Mouse (Mus musculus) retina, postnatal 7 days (tissue): ENCODE data around the gene Gm20538.

Experiments used
- DNase-seq: peaks from one replicate; pipeline ENCODE4 v3.0.0-alpha.2; 2012; ENCODE audit warnings: low read depth, low spot score

Gm20538 gene

DNA sequence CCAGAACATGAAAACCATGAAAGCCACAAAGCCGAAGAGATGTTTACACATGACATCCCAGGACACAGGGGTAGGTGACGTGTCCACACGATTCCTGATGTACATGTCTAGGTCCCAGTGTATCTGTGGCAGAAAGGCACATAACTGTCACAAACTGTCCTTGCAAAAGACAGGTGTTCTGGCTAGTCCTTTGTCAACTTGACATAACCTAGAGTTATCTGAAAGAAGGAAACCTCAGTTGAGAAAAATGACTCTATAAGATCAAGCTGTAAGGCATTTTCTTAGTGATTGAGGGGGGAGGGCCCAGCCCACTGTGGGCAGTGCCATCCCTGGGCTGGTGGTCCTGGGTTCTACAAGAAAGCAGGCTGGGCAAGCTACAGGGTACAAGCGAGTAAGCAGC, at the start of gene Gm20538:
Gene Gm20538 (minus strand): TSS at position 101 of the 400 bp plus-strand sequence.
- no peak for DNase-seq

DNA sequence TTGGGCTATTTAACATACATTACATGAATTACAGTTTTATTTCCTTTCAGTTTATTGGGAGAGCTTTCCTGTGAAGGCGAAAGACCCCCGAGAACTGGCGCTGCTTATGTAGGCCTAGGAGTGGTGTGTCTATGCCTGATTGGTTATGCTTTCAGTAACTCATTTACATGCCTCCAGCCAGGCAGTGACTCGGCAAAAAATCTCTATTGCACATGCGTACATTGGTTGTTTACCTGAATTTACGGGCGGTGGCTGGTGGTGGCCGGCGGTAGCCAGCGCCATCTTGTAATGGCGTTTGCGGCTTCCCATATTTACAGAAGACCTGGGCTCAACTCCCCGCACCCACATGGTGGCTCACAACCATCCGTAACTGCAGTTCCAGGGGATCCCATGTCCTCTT, 41.5 kb upstream of the Gm20538 start:
- no peak for DNase-seq

DNA sequence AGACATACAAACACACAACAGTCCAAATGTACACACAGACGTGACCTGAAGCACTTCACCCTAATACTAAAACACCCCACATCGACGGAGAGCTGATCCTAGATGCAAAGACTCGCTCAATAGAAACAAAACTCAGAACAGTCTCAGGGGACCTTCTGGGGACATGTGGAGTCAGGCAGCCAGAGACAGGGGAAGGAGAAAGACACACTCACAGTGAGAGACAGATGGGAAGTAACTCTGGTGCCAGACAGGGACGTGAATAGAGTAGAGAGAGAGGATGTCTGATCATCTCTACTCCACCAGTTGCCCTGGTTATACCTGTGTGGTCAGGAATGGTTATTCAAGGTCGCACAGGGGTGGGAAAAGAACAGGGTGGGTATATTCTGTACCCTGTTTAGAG, 39.0 kb upstream of the Gm20538 start:
- DNase-seq: no peak

DNA sequence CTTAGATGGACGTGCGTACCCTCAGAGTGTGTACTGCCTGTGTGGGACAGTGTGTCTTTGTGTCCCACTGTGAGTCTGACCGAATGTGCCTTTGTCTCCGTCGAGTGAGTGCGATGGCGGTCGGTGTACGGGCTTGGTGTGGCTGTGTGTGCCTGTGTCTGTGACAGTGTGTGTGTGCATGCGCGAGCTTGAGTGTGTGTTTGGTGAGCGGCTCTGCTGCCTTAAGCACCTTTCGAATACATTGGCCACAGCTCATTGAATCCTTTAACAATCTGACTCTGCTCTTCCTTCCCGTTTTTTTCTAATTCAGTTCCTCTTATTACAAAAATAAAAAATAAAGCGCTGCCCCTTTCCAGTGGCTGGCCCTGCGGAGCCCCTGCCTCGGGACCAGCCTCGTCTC, 38.4 kb upstream of the Gm20538 start:
- no peak for DNase-seq

DNA sequence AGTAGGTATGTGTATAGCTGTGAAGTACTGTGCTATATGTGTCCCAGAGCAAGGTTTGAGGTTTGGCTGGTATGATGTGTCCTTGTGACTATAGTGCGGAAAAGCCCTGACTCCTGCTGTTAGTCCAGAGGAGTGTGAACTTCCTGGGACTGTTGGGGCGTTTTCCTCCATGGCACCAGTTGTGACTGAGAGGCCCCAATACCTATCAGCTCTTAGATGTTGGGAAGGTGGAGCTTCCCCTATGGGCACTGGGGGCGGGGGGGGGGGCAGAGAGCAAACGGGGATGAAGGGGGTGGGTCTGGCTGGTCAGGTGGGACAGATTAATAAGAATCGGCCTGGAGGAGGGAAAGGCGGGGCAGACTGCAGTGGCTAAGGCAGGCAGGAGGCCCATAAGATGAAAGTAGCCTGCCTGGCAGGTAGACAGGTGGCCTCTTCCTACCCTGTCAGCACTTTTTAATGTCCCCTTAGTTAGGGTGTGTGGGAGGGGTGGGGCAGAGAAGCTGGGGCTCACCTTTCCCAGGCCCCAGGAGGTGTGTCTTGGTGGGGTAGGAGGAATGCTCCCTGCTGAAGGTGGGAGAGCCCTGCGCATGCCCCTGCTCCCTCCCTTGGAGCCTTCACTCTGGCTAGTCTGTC, 37.1 kb upstream of the Gm20538 start:
- DNase-seq: no peak

DNA sequence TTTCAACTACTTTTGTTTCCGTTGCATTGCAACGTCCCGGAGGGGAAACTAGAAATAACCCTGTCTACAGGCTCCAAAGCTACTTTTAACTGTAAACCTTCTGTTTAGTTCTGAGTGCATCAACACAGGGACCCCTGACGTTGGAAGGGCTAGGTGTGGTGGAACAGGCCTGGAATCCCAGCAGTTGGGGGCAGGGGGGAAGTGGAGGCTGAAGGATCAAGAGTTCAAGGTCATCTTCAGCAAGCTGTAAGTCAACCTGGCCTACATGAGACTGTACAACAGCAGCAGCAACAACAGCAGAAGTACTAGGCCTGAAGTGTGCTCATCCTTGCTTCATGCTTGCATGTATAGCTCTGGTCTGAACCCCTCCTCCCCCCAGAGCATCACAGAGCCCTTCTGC, 35.4 kb upstream of the Gm20538 start:
- DNase-seq: no peak

DNA sequence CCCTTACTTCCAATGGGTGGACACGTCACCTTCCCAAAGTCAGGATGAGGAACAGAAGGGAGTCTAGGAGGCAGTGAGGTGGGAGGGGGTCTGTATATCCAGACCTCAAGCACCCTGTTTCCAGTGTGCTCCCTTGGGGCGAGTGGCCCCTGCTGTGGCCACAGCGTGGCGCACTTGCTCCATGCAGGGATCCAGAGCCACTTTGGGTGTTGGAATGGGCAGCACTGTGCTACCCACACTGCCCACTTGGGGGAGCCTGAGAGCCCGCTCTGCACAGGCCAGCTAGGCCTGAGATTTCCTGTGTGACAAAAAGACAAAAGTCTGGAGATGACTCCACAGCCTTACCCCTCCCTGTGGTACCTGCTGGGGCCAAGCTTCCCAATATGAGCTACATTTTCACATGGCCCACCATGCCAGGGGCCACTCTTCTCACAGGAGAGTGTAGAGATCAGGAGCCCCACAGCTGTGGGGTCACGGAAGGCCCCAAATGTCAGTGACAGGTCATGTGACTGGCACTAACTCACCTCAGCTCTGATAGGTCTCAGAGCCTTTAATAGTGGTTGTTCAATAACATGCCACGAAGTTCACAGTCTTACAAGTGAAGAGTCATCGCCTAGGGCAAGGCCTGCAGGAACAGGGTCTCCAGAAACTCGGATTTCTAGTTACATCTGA, 30.1 kb upstream of the Gm20538 start:
- peak; percentile 85 for DNase-seq

DNA sequence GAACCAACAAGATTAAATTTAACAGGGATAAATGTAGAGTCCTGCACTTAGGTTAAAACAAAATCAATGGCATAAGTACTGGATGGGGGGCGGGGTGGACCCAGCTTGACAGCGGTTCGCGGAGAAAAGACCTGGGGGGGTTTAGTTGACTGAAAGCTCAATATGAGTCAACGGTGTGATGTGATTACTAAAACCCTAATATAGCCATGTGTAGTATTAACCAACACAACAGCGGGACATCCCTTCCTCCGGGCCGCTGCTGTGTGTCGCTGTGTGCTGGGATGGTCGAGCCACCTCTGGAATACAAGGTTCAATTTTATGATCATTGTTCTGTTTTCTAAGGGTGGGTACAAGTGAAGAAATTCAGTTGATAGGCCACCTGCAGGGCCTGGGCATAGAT, 29.5 kb upstream of the Gm20538 start:
- DNase-seq: no peak

DNA sequence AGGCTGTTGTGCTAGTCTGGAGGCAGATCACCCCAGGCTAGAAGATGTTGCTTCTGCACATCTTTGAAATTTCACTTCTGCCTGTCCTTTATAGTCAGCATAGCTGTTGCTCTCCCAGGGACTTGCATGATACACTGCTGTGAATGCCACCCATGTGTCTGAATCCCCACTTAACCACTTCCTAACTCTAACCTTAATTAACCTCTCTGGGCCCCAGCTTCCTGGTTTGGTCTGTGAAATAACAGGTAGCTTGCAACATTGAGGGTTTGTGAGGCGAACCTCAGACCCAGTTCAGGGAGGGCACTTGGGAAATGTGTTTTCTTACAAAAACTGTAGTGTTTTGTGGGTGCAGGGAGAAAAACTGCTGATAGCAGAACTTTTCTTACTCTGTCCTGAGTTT, 25.4 kb upstream of the Gm20538 start:
- DNase-seq: no peak

DNA sequence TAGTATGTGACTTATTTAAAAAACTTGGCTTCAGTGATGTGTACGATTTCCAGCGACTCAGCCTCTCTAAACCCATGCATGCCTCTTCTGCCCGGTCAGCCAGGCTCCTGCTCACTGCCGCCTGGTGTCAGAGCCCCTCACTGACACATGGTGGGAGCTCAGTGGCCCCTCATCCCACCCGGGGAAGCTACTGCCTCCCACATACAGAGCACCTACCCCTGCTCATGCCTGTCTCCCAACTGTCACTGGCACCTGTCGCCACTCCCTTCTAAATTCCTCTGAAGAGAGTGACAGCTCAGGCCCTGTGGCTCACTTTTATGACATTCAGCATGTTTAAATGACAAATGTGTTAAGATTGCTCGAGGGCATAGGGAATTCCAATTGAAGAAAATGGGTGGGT, 23.6 kb upstream of the Gm20538 start:
- no peak for DNase-seq

DNA sequence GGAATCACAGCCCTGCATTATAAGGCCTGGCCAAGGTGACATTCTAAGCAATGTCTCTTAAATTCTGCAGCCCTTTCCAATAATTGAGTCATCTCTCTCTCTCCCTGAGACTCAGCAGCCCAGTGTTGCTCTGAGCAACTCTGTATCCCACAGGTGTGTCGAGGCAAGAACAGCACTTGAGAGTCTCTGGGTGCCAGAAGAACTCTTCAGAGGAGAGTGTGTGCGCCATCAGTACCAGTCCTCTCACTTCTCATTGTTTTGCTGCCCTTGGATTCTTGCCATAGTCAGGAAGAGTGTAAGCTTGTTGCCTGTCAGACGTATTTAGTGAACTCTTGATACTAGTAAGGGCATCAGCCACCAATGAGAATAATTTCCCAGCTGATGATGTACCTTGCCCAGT, 15.1 kb upstream of the Gm20538 start:
- no peak for DNase-seq

DNA sequence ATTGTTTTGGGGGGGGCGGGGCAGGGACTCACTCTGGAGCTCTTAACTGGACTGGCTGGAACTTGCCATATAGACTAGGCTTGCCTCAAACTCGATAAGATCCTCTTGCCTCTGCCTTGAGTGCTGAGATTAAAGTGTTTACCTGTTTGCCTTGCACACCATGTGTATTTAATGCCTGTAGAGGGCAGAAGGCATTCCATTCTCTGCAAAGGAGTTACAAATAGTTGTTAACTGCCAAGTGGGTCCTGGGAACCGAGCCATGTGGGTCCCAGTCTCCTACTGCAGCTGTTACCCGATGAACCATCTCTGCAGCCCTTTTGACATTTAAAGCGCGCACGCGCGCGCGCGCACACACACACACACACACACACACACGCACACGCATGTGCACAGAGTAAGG, 11.4 kb upstream of the Gm20538 start:
- DNase-seq: no peak

DNA sequence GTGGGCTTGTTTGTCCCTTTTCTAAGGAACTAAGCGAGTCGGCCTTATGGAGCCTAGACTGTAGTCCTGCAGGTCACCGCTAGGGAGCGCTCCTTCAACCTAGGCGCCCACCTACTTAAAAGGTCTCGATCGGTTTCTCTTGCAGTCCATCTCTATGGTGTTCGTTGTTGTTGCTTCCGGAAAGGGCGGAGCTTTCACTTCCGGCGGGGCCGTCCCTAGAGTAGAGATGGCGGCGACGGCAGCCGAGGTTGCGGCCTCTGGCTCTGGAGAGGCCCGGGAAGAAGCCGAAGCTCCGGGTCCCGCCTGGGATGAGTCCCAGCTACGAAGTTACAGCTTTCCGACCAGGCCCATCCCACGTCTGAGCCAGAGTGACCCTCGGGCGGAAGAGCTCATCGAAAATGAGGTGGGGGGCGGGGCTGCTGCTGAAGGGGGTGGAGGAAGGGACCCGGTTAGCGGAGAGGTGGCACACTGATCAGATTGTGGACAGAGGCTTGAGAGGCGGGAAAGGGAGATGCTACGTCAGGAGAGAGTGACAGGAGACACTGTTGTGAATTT, 10.1 kb upstream of the Gm20538 start, which contains the start of gene Hif1an:
Gene Hif1an (plus strand): TSS at position 199 of the 555 bp plus-strand sequence.
- DNase-seq: peak; percentile 95

DNA sequence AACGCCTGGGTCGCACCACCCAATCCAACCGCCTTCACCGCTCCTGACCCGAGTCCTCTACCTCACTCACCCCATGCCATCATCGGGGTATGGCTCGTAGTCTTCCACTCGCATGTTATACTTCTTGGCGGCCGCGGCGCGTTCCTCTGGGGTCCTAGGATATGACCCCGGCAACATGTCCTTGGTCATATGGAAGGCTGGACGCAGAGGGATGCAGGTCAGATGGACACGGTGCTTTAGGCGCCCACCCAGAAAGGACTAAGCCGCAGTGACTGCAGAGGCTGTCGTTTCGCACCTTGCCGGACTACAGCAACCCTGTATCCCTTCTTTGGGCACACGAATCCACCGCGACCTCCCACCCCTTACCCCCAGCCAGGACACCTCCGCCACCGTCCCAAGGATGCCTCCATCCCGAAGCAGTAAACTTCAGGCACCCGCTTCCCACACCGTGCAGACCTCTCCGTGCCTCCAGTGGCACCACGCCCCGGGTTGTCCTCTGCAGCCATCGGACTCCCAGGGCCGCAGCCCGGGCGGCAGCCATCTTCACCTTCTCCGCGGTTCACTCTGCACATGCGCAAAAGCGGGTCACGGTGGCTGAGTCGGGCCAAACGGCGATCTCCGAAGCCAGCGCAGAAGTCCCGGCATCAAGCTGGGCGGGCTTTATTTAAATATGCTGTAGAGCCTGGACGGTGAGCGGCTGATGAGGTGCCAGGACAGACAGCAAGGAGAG, 2.4 kb upstream of the Gm20538 start, which contains the start of gene Ndufb8:
Gene Ndufb8 (minus strand): TSS at position 580 of the 730 bp plus-strand sequence.
- DNase-seq: peak; percentile 90

DNA sequence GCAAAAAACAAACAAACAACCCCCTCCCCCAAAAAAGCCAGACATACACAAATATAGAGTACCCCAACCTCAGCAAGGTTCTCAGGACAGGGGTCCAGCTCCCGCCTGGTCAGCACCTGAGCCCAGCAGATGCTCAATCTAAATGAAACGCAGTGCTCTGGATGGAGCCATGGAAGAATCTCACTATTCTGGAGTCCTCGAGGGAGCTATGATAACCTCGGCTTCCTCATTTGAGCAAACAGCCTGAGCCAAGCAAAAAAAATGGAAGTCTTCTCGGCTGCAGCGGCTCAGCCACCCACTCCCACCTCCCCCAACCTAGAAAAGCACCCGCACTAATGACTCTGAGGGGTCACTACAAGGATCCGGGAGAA, 1.8 kb upstream of the Gm20538 start:
- no peak for DNase-seq

DNA sequence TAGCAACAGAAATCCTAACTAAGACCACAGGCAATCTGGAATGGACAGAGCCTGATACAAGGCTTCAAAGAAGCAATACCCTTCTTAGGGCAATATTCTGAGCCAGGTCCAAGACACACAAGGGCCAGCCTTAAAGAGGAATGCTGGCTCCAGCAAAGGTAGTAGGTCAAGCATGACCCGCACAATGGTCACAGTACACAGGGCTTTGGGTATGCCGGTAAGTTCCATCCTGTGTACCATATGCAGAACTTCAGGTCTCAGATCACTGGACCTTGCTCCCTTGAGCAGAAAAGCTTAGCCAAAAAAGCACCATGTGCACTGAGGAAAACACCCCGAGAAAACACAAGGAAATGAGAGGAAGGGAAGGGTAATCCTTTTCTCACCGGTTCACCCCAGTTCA, 655 bp upstream of the Gm20538 start:
- no peak for DNase-seq

DNA sequence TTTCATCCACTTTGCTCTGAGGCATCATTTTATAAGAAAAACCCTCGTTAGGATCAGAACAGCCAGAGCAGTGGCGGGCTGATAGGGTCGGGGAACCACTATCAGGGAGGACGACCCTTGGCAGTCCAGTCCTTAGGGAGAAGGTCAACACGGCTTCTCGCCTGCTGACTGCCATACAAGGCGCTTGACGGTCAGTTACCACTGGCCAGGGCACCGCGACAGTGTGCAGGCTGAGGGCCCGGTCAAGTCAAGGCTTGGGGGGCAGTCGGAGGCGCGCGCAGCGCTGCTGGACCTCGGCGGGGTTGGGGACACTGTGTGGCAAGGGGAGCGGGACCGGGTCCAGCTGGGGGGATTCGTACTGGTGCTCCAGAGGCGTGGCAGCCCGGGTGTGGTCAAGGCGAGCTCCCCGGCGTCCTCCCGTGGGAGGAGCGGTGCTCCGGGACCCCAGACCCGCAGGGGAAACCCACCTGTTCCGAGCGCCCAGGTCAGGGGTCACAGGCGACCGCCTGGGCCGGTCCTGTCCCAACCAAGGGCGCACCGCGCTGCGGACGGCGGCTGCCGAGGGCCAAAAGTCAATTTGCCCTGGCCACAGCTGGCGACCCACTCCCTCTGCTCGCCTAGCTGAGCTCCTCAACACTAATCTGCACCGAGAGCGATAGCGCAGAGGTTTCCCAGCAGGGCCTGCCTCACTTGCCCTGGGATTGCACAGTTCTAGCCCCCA, 7.2 kb downstream of the Gm20538 start, which contains the start of gene Sec31b:
Gene Sec31b (minus strand): TSS at position 544 of the 721 bp plus-strand sequence.
- no peak for DNase-seq

DNA sequence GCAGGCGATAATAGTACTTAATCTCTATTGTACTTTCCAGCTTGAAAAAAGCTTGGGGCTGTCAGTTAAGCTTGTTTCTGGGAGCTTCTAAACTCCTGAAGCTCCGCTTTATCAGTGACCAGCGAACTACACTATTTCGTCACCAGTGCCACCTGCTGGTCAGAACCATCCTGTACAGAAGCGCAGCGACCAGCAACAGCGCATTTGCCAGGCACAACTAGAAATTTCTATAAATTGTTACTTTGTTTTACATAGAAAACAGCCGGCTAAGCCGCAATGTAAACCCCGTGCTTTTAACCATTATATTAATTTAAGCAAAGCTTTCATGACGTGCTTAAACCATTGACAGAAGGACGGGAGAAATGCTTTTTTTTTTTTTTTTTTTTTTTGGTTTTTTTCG, 7.9 kb downstream of the Gm20538 start:
- DNase-seq: peak; percentile 61

DNA sequence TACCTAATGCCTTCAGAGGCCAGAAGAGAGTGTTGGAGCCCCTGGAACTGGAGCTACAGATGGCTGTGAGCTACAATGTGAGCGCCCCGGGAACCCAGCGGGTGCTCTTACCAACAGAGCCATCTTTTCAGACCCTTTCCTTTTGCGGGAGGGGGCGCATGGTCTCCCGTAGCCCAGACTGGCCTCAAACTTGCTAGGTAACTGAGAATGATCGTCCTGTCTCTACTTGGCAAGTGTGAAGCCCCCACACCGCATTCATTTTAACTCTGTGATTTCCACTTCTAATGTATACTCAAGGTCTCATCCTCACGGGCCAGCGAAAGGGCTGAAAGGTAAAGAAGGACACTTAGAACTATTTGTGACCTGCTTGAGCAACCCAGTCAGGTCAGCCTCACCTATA, 8.3 kb downstream of the Gm20538 start:
- no peak for DNase-seq

DNA sequence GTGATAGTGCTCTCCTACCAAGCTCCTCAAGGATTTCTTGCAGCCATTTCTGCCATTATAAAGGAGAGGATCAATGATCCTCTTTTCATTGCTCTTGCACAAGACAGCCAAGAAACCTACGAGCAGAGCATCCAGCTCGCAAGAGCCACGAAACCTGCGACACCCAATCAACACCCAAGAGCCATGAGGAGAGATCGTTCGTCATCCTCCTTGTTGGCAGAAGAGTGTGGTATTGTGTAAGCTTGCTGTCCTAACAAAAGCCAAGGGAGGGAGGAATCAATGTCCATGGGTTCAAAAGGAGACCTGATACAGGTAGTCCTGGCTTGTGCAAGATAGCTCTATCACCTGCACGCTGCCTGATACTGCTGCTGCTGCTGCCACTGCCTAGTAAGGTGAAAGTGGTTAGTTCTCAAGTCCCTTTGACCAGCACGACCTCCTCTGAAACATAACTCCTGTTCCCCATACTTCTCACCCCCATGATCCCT, 9.9 kb downstream of the Gm20538 start:
- DNase-seq: no peak

DNA sequence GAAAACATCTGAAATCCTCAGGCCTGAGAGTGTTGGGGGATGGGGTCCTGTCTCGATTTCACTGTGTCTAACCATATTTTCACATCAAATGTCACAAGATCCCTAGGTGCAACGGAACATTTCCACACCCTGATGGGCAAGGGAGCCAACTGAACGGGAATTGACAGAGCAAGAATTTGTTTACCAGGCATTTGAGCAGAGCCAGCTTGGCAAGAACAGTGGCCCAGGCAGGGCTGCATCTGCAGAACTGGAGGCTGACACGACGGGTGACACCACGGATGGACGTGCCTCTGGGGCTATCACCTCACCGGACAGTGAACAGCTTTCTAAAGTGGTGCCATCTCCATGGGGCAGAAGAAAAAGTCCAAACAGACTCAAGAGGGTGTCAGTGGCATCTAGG, 15.2 kb downstream of the Gm20538 start:
- DNase-seq: no peak

DNA sequence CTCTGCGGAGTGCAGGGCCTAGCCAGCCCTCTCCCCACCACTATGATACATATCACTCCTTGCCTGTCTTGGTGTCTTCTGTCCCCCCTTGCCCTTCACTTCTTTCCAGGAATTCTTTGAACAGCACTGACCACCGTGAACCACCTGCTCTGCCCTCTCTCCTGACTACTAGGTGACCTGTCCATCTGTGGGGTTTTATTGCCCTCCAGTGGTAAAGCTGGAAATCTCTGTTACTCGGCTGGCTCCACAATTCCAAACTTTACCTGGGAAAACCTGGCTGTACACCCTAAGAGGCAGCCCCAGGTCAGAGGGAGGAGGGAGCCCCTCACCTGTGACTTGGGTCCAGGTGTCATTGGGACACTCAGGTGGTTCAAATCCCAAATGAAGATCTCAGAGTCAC, 17.3 kb downstream of the Gm20538 start:
- no peak for DNase-seq
